Mouse (Mus musculus) midbrain, embryonic 15.5 days (tissue): Measurements from ENCODE around the gene Nwd2. TPM values are rescaled to one million over a fixed set of nuclear protein-coding genes. Genes with fewer than 3 reads are reported as not detected.

Source experiments
- ATAC-seq: fragments of 200-750 bp; cut with Nextera tagmentation; replicated peaks from 2 replicates; pipeline ENCODE4 v1.8.0; 2017; ENCODE audit warnings: moderate TSS enrichment
- H3K27ac ChIP-seq: fragments of 300-500 bp; sonication (generic); 2 replicates; pipeline ENCODE4 v1.5.1; 2015; ENCODE audit warnings: mild to moderate bottlenecking, inconsistent platforms
- H3K27me3 ChIP-seq: fragments of 300-500 bp; sonication (generic); replicated peaks from 2 replicates; pipeline ENCODE4 v1.6.1; 2015; ENCODE audit warnings: inconsistent platforms
- H3K36me3 ChIP-seq: fragments of 300-500 bp; sonication (generic); replicated peaks from 2 replicates; pipeline ENCODE4 v1.6.1; 2015; ENCODE audit warnings: inconsistent platforms
- H3K4me1 ChIP-seq: fragments of 300-500 bp; sonication (generic); 2 replicates; pipeline ENCODE4 v1.6.1; 2015; ENCODE audit warnings: inconsistent platforms
- H3K4me2 ChIP-seq: fragments of 300-500 bp; sonication (generic); 2 replicates; pipeline ENCODE4 v1.6.1; 2015; ENCODE audit warnings: inconsistent platforms, mild to moderate bottlenecking, moderate library complexity
- H3K4me3 ChIP-seq: fragments of 300-500 bp; sonication (generic); 2 replicates; pipeline ENCODE4 v1.5.1; 2015; ENCODE audit warnings: mild to moderate bottlenecking, inconsistent platforms
- H3K9ac ChIP-seq: fragments of 300-500 bp; sonication (generic); 2 replicates; pipeline ENCODE4 v1.6.1; 2015; ENCODE audit warnings: mild to moderate bottlenecking, inconsistent platforms
- H3K9me3 ChIP-seq: fragments of 300-500 bp; sonication (generic); 2 replicates; pipeline ENCODE4 v1.6.1; 2016; ENCODE audit warnings: inconsistent platforms
- WGBS: fragments of 180-500 bp; shearing (Covaris S2); methylation state at CpG from one replicate; pipeline ENCODE4 v1.1.7; 2015; ENCODE audit warnings: mixed read lengths; 5-methylcytosine and 5-hydroxymethylcytosine counted together
- polyA plus RNA-seq: library from polyadenylated mRNA; unstranded; fragments of >200 nt; fragmentation: Nextera tagmentation; extraction: Ambion mirVana; gene quantifications from 2 replicates; pipeline ENCODE4 v1.2.1, GENCODE M21; 2015

Gene Nwd2
- polyA plus RNA-seq, 1 experiment from 2014 or later = 9.0 TPM

GRCm38 (mm10) chr5:63839801-63840416 lies 191.0 kb downstream of the Nwd2 start:
- Histone ChIP-seq H3K4me2 (no peak overlapping the region), H3K9me3 (no peaks in the 10 kb centered on the region), H3K27me3 (no peaks in the 10 kb centered on the region), H3K27ac (no peak overlapping the region), H3K9ac (no peak overlapping the region), H3K36me3 (no peaks in the 10 kb centered on the region), H3K4me3 (no peak overlapping the region), H3K4me1 (no peaks in the 10 kb centered on the region)
- ATAC-seq = no peak
- whole genome bisulfite sequencing = 71% methylated on average over 12 of the region's 12 CpGs

GRCm38 (mm10) chr5:63847080-63847479 lies 198.2 kb downstream of the Nwd2 start:
- Histone ChIP-seq H3K27ac (no peak overlapping the region), H3K4me2 (no peak overlapping the region), H3K4me3 (no peak overlapping the region), H3K9me3 (no peaks in the 10 kb centered on the region), H3K36me3 (no peaks in the 10 kb centered on the region), H3K9ac (no peak overlapping the region), H3K27me3 (no peaks in the 10 kb centered on the region), H3K4me1 (no peaks in the 10 kb centered on the region)
- 97% methylated on average over 8 of the region's 8 CpGs for WGBS
- no peak for ATAC-seq

- H3K4me2 ChIP-seq = no peak overlapping the region
- H3K27me3 ChIP-seq = no peaks in the 10 kb centered on the region
- no peak overlapping the region for H3K27ac ChIP-seq
- WGBS = 93% methylated on average over 13 of the region's 13 CpGs
- no peak overlapping the region for H3K4me3 ChIP-seq
- no peaks in the 10 kb centered on the region for H3K4me1 ChIP-seq
- H3K9me3 ChIP-seq = no peaks in the 10 kb centered on the region
- H3K9ac ChIP-seq = no peak overlapping the region
- H3K36me3 ChIP-seq = no peaks in the 10 kb centered on the region
- no peak for ATAC-seq
Observed at GRCm38 (mm10) chr5:63847541-63848226, 198.8 kb downstream of the Nwd2 start.

- 91% methylated on average over 8 of the region's 8 CpGs for WGBS
- no peak overlapping the region for H3K27ac ChIP-seq
- no peaks in the 10 kb centered on the region for H3K4me1 ChIP-seq
- H3K9ac ChIP-seq = no peak overlapping the region
- H3K4me2 ChIP-seq = no peak overlapping the region
- H3K36me3 ChIP-seq = no peaks in the 10 kb centered on the region
- no peaks in the 10 kb centered on the region for H3K9me3 ChIP-seq
- no peak for ATAC-seq
- H3K4me3 ChIP-seq = no peak overlapping the region
- no peaks in the 10 kb centered on the region for H3K27me3 ChIP-seq
Observed at GRCm38 (mm10) chr5:63858901-63859300, 210.0 kb downstream of the Nwd2 start.

Other genes with a start within 250 kb of the Nwd2 start
- gene 0610040J01Rik, start 163.3 kb downstream of the Nwd2 start, polyA plus RNA-seq = 2.7 and 2.9 TPM in 2 replicates